Mouse (Mus musculus) lung, postnatal 4 days (tissue): ENCODE measurements around the gene Col9a3.

Experiments
- DNase-seq, 2 experiments: peaks; one replicate each; pipeline ENCODE4 v3.0.0; 2021

Gene Col9a3

DNA sequence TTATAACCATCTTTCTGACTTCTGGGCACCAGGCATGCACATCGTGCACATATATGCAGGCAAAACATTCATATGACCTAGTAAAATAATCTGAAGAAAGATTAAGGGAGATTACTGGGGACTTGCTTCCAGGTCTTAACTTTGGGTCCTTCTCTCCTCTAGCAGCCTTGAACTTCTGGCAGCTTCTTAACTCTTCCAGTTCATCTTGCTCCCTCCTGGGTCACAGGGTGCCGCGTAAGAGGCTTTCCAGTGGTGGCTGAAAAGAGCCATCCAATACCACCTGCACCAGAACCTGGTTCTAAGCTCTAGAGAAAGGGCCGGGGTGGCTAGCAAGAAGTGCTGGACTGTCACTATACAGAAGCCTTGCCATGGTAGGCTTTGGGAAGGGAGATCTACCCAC, at the start of gene Col9a3:
TSS of gene Col9a3 (plus strand) at position 301 of the 400 bp plus-strand sequence.
- no peak for DNase-seq

DNA sequence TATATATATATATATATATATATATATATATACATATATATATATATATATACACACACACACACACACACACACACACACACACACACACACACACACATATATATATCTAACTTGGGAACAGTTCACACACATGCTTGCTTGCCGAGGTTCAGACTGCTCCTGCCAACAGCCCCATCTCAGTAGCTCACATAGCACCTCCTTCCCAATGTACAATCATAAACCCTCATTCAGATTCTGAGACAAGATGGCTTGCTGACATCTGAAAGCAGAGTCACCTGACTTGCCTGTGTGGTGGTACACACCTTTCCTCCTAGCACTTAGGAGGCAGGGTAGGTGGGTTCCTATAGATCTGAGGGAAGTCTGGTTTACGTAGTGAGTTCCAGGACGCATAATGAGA, 45.2 kb upstream of the Col9a3 start:
- DNase-seq = no peak

DNA sequence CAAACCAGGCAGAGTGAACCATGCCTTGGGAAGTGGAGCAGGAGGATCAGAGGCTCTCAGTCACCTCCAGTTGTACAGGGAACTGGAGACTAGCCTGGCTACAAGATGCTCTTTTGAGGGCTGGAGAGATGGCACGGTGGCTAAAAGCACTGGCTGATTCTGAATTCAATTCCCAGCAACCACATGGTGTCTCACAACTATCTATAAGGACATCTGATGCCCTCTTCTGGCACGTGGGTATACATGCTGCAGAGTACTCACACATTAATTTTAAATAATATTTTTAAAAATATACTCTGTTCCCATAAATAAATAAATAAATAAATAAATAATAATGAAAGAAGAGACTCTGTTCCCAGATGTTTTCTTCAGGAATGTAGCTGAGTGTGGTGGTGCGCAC, 42.4 kb upstream of the Col9a3 start:
- DNase-seq = no peak

DNA sequence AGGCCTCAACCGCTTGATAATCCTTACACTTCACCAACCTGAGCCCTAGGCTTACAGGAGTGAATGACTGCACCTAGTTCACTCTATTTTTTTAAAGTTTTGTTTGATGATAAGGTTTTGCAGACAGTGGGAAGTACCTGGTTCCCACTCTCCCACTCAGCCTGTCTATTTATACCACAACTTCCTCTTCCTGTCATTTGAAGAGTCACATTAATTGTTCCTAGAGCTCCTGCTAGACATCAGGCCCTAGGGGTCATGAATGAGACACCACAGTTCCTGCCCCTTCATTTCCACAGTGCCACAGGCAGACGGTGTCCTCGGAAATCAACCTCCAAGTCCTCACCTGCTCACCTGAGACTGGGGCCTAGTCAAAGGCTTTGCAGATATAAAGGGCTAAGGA, 41.1 kb upstream of the Col9a3 start:
- no peak for DNase-seq

DNA sequence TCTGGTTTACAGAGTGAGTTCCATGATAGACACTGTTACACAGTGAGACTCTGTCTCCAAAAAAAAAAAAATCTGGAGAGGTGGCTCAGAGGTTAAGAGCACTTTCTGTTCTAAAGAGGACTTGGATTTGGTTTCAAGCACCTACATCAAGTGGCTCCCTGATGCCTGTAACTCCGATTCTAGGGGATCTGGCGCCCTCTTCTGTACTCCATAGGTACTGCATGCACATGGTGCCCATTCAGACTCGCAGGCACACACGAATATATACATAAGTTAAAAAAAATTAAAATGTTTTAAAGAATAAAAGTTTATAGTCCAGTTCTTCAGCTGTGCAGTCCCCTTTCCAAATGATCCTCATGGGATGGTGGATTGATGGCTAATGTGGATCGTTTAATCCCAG, 37.3 kb upstream of the Col9a3 start:
- no peak for DNase-seq

DNA sequence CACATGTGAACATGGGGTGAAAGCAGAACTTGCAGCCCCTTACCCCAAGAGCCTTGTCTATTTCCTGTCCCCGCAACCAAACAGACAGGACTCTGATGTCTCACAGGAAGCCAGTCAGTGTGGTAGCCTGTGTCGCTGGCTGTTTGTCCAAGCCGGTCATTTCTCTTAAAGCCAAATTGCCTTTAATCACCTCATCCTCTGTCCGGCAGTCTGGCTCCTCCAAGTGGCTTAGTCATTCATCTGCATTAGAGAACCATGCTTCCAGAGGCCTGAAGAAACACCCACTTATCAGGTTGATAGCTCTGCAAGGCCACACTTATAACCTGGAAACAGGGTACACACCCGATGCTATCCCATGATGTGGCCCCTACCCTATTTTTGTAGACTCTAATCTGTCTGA, 35.4 kb upstream of the Col9a3 start:
- DNase-seq = no peak

DNA sequence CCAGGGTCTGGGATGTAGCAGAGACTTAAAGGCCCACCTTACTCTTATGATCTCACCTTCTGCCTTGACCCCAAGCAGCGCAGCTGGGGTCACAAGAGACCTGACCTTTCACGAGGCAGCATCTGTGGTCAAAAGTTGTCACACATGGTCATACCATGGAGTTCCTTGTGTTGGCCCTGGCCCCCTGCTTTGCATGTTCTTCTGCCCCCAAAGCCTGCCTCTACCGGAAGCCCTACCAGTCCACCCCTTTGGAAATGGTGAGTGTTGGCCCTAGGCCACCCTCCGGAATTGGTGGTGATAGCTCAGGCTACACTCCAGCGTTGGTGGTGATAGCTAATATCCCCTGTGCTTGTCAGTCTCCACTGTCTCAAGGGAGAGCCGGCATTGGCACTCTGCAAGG, 34.3 kb upstream of the Col9a3 start:
- DNase-seq = no peak

DNA sequence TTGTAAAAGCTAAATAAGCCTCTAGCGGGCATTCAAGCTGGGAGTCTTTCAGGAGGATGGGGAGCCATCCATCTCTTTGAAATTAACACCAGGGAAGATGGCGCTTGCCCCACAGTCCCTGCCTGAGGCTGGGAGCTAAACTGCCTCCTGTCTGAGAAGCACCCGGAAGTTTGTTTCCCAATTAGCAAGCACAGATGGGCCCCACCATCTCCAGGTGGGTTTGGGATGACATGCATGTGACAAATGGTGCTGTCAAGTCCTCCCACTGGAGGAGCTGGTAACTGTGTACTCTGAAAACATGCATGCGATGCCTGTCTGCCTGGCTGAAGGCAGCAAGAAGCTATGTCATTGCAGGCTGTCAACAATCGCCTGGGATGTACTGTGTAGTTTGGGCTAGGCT, 33.7 kb upstream of the Col9a3 start:
- no peak for DNase-seq

DNA sequence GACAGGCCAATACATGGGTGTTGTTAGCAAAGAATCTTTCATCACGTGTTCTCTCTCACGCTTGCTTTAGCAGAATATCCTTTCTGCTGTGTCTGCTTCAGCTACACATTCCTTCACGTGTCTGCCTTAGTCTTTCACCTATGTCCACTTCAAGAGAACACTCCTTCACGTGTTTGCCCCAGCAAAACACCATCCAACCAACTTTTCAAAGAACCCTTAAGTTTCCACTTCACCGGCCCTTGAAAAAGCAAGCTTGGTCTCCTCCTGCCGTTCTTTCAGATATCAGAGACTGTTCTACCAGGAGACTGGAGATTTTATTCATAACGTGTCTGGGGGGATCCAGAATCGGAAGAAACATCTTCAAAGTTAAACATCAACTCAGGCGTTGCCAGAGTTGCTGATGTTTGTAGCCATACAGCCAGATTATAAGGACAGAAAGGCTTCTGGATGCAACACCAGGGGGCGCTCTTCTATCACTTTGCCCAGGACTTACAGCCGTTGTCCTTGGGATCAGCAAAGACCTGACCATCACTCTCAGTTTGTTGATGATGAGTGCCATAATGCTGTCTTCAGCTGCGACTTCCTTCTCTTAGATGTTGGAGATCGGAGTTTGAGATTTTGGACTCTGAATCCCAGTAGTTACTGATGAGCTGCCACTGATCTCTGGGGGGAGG, 31.2 kb upstream of the Col9a3 start:
- DNase-seq = peak; percentile 56 to 67

DNA sequence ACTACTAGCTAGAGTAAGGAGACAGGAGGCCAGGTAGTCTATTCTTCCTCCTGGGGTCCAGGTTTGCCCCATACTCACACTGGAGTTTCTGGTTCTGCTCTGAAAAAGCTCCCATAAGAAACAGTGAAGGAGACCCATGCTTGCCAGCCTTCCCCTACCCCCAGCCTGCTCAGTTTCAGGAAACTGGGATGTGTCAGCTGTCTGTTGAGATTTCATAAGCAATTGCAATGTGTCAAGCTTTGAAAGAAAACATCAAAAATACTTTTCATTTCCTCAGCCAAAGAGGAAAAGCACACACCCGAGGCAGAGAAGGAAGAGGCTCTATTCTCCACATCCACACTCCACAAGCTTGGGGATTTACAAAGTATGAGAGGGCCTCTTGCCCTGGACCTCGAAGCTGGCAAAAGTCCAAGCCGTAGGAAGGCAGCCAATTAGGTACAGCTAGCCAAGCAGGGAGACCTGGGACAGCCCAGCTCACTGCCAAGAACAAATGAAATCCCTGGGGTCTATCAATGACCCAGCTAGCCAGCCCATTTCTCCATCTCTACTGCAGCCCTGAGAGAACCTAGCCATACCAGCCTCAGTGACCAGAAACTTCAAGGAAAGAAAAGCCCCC, 28.5 kb upstream of the Col9a3 start:
- peak; percentile 52 to 76 for DNase-seq

DNA sequence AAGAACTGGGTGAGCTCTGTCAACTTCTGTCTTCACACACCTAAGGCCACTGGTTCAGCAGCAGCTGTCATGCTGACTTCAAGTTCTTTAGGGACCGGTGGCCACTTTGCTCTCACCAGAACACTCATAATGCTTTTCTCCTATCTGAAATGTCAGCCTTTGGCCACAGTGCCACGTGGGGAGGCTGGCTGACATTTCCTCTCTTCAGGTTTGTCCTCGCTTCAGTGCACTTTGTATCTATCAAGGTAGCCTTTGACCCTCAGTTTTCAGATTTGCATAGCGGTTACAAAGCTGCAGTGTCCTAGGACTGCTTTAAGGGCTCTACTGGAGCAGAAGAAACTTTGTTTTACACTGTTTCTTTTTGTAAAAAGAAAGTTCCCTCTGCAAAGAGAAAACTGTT, 21.1 kb upstream of the Col9a3 start:
- DNase-seq = no peak

DNA sequence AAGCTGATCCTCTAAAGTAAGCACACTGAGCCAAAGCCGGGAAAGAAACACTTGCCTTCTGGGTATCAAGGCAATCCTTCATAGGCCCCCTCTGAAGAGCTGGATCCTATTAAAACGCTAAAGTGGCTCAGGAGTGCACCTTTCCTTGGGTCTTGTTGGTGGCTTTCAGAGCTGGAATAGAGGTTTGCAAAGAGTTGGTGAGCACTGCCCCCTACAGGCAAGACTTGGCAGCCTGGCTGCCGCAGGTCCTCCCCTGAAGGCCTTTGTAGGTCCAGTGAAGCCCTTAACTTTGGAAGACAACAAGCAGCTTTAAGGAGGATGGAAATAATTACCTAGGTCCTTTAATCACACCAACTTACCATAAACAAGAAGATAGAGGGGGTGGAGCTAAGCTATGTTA, 18.9 kb upstream of the Col9a3 start:
- peak; percentile 64 to 78 for DNase-seq

DNA sequence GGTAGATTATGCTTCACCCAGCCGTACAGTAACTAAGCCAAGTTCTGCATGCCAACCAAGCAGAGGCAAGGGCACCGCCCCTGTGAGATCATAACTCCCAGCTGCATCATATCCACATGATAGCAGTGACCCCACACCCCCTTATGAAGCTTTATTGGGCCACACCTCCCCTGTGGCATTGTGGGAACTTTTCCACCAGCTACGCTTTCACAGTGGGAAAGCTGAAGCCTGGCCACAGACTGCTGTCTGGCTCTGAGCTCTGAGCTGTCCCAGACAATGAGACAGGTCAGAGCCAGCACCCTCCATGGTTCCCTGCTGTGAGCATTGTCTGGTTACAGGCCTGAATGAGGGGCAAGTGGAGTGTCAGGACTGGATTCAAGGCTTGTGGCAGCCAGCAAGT, 16.6 kb upstream of the Col9a3 start, which contains the start of gene Mrgbp:
TSS of gene Mrgbp (plus strand) at position 303 of the 400 bp plus-strand sequence.
- DNase-seq = peak; percentile 34 to 73

DNA sequence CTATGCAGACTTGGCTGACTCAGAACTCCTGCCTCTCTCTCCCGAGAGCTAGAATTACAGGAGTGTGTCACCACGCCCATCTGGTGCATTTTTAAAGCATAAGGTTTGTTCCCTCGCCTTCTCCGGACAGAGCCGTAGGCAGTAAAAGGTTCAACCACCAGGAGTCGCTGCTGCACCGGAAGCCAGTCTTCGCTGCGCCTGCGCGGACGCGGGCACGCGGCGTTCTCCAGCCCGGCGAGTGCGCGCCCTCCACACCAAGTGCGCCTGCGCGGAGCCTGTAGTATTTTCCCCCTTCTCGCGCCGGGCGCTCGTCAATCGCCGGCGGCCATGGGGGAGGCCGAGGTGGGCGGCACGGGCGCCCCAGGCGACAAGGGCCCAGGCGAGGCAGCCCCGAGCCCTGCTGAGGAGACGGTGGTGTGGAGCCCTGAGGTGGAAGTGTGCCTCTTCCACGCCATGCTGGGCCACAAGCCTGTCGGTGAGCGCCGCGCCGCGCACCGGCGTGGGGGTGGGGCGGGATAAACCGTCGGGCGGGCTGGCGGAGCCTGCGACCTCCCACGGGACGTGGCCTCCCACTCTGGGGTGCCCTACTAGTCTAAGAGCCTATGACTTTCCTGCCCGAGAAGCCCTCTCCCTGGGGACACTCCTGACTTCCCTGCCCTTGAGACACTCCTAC, 15.0 kb upstream of the Col9a3 start:
- peak; percentile 97 to 99 for DNase-seq

DNA sequence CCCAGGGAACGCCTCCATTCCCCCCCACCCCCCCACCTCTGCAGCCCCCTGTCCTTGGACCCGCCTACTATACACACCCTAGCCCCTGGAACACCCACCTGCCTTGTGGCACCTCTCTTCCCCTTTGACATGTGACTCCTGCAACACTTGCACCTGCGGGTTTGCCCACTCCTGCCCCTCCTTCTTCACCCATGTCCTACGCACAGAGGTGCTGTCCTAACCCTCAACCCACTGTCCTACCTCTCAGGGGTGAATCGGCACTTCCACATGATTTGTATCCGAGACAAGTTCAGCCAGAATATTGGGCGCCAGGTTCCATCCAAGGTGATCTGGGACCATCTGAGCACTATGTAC, 14.5 kb upstream of the Col9a3 start:
- DNase-seq = no peak

DNA sequence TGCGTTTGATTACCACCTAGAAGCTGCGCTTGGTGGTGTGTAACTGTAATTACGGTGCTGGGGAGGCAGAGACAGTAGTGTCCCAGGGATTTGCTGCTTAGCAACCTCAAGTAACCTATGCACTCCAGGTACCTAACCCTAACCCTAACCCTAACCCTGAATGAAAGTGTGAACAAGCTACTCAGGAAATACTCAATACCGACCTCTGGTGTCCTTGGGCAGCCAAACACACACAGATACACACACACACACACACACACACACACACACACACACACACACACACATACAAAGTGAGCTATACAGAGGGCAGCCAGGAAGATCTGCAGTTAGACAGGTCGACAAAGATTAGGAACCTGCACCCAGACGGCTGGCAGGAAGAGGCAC, 8.9 kb upstream of the Col9a3 start:
- DNase-seq = no peak

DNA sequence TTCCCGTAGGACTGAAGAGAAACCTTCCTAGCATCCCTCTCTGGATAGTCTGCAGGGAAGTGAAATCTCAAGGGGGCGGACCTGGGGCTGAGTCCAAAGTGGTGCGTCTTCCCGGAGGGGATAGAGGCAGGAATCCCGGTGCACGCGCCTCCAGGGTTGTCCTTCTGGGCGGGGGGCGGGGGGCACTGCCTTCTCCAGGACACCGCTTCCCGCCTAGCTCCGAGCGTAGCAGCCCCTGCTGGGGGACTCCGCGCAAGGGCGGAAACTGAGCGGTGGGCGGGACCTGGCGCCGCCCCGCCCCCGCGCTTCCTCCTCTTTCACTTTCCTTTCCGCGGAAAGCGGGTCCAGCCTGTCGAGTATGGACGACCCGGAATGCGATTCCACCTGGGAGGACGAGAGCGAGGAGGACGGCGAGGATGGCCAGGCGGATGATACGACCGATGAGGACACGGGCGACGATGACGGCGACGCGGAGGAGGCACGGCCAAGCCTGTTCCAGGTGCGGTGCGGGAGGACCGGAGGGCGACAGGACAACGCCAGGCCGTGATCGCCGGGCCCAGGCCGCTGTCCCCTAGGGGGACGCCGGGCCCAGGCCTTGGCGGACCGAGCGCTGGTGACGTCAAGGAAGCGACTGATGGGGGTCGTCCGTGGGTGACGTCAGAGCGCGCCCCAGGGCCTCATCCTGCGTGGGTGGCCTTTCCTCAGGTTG, 8.3 kb upstream of the Col9a3 start, which contains the start of gene Ogfr:
TSS of gene Ogfr (plus strand) at position 123 of the 709 bp plus-strand sequence.
- peak; percentile 89 to 90 for DNase-seq

DNA sequence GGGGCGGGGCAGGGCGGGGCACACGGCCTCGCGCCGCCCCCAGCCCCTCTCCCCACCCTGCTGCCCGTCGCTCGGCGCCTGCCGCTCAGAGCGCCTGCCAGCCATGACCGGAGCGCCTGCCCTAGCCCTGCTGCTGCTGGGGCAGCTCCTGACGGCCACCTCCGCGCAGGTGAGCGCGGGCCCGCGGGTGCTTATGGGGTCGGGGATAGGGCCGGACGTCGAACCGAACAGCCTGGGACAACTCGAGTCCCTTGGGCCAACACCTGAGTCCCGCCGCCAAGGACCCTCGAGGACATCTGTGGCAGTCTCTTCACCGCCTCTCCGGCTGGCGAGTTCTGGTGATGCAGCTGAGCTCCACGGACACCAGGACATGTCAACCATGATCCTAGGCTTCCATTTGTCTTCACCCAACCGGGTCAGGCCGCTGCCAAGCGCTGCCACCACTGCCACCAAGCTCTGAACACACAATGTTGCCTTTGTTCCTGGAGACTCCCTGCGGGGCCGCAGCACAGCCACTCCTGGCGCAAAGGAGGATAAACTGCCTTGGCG, 641 bp downstream of the Col9a3 start:
- DNase-seq = no peak

DNA sequence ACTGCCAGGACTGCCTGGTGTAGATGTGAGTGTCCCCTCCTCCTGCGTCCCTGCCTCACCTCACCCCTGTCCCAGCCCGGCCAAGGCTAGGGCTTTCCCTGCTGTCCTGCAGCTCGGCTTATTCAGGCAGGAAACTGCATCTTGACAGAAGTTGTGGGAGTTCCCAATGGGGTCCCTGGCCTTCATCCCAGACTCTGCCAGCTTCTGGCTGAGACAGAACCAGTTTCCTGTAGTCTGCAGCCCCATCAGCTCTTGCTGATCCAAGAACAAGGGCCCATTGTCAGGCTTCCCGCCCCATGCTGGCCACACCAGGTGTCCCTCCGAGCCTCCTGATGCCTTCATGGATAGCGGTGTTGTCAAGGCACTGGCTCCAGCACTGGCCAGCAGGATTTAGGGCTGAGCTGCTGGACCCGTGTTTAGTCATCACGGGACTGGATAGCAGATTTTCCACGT, 3.0 kb downstream of the Col9a3 start:
- no peak for DNase-seq

DNA sequence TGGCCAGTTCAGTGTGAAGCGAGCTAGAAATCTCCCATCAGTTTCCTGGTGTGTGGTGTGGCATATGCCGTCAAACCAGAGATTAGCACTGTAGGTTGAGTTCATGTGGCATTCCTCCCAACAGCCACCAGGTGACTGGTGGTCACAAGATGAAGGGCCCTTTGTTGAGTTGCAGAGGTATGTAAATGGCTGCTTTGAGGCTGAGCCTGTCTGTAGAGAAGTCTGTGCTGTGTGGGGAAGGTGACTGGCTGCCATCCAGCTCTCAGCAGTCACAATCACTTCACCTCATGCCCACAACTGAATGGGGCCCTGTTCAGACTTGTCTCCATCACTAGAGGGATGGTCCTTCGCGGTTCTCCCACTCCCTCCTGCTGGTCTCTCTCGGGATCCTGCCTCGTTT, 7.2 kb downstream of the Col9a3 start:
- no peak for DNase-seq

DNA sequence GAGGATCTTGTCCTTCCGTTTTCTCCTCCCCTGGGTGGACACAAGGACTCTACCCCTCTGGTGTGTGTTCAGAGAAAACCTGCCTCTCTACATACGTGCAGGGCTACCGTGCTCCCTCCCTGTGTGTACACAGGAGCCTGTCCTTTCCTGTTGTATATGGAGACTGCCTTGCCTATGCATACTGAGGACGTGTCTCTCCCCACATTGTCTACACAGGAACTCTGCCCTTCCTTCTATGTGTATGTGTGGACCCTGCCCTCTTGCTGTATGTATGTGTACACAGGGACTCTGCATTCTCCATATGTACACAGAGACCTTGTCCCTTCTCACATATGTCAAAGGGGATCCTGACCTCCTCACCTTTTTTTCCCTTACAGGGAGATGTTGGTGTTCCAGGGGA, 12.7 kb downstream of the Col9a3 start:
- DNase-seq = no peak

DNA sequence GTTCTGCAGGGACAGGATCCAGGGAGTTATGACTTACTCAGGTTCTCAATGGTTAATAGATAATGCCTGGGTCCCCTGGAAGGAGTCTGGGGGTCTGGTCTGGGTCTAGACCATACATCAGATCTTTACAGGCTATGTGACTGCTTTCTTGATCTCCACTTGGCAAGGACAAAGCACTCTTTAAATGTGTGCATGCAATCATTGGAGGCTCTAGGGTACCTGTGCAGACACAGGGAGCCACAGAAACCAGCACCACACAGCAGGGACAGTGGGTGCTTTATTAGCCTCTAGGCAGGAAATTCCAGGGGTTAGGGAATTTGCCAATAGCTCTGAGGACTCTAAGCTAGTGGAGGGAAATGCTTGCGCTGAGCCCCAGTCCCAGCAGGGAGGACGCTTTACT, 14.3 kb downstream of the Col9a3 start:
- no peak for DNase-seq
